Mouse (Mus musculus) spleen, adult 2 months (tissue): ENCODE results near the gene Prr19. TPM values are rescaled to one million over a fixed set of nuclear protein-coding genes. Genes with fewer than 3 reads are reported as not detected.
"Not testable (repeated sequence)": the region's sequence is repeated elsewhere in the genome, so short reads cannot be mapped to it uniquely, and the experiment has no call there.

Experiments used
- DNase-seq, 2 experiments: peaks; one replicate each; pipeline versions ENCODE4 v3.0.0 to v3.0.0-alpha.2; 2012 to 2021; ENCODE audit warnings: low spot score in 2 of 2, low read depth in 1 of 2
- H3K27ac ChIP-seq: fragments of 200-500 bp; 2 replicates; pipeline ENCODE4 v1.5.1; 2012; ENCODE audit warnings: low read length, inconsistent platforms; ENCODE audit not compliant: insufficient read depth
- H3K27me3 ChIP-seq: fragments of 200-500 bp; 2 replicates; pipeline ENCODE4 v1.6.1; 2012; ENCODE audit warnings: mild to moderate bottlenecking, moderate library complexity, low read length, inconsistent platforms; ENCODE audit not compliant: control insufficient read depth, insufficient read depth
- H3K36me3 ChIP-seq: fragments of 200-500 bp; 2 replicates; pipeline ENCODE4 v1.6.1; 2012; ENCODE audit warnings: mild to moderate bottlenecking, low read length, inconsistent platforms; ENCODE audit not compliant: control insufficient read depth, insufficient read depth
- H3K4me1 ChIP-seq: fragments of 200-500 bp; 2 replicates; pipeline ENCODE4 v1.6.1; 2011; ENCODE audit warnings: inconsistent platforms; ENCODE audit not compliant: control insufficient read depth, insufficient read depth, insufficient read length
- H3K4me3 ChIP-seq: fragments of 200-500 bp; 2 replicates; pipeline ENCODE4 v1.5.1; 2011; ENCODE audit warnings: mild to moderate bottlenecking, inconsistent platforms; ENCODE audit not compliant: insufficient read depth, insufficient read length; ENCODE audit errors: extremely low read depth
- CTCF ChIP-seq: fragments of 200-500 bp; IDR thresholded peaks from 2 replicates; pipeline ENCODE4 v1.5.1; 2011; ENCODE audit warnings: mild to moderate bottlenecking, inconsistent platforms; ENCODE audit not compliant: insufficient read depth, insufficient read length, insufficient replicate concordance; ENCODE audit errors: extremely low read depth
- POLR2A ChIP-seq: fragments of 200-500 bp; IDR thresholded peaks from 2 replicates; pipeline ENCODE4 v1.6.1; 2011; ENCODE audit warnings: low read depth, low read length, inconsistent platforms
- whole genome bisulfite sequencing: fragments of 180-500 bp; shearing (Covaris S2); methylation state at CpG from one replicate; pipeline ENCODE4 v1.1.7; 2018; 5-methylcytosine and 5-hydroxymethylcytosine counted together
- polyA plus RNA-seq: library from polyadenylated mRNA; depleted of rRNA; stranded (reverse); fragments of >200 nt; gene quantifications from 2 replicates; pipeline ENCODE4 v1.2.3, GENCODE M21; 2012; rRNA removed

Gene Prr19
- 0.07 TPM in 1 of 2 replicates, not detected in the other for polyA plus RNA-seq

- no peak within 1 kb of the TSS for H3K27ac ChIP-seq
- peaks cover 6% of the 10 kb centered on the region; the same call in 1 of the 2 replicates for H3K27me3 ChIP-seq
- H3K36me3 ChIP-seq: no peaks in the 10 kb centered on the region
- 79% methylated on average over 19 of the region's 19 CpGs for WGBS
- peaks cover 10% of the 10 kb centered on the region for H3K4me1 ChIP-seq
- no peak for DNase-seq
- TF ChIP-seq POLR2A (no peak), CTCF (no peak)
- H3K4me3 ChIP-seq: no peak within 1 kb of the TSS
Measured at GRCm38 (mm10) chr7:25301063-25301462, at the start of gene Prr19. TSS of gene Prr19 (plus strand) at chr7:25301411.

- TF ChIP-seq POLR2A (no peak), CTCF (no peak)
- Histone ChIP-seq H3K27ac (0 out of 2 replicates have a peak overlapping the region, but pooled peaks have one; percentile 34), H3K4me1 (peaks cover 11% of the 10 kb centered on the region; the same call in 1 of the 2 replicates), H3K4me3 (no peak overlapping the region), H3K27me3 (no peaks in the 10 kb centered on the region), H3K36me3 (no peaks in the 10 kb centered on the region)
- DNase-seq: no peak
- 51% methylated on average over 8 of the region's 8 CpGs for WGBS
Measured at GRCm38 (mm10) chr7:25251822-25252221, 49.4 kb upstream of the Prr19 start.

- peaks cover under 1% of the 10 kb centered on the region; the same call in 1 of the 2 replicates for H3K4me1 ChIP-seq
- no peaks in the 10 kb centered on the region for H3K27me3 ChIP-seq
- DNase-seq: no peak
- no peak overlapping the region for H3K27ac ChIP-seq
- no peaks in the 10 kb centered on the region for H3K36me3 ChIP-seq
- WGBS: 86% methylated on average over 1 of the region's 1 CpGs
- TF ChIP-seq POLR2A (no peak), CTCF (no peak)
- no peak overlapping the region for H3K4me3 ChIP-seq
Measured at GRCm38 (mm10) chr7:25261896-25262295, 39.3 kb upstream of the Prr19 start.

GRCm38 (mm10) chr7:25263968-25264870, 37.0 kb upstream of the Prr19 start:
- 86% methylated on average over 17 of the region's 17 CpGs for WGBS
- no peak for DNase-seq

GRCm38 (mm10) chr7:25265743-25266142, 35.5 kb upstream of the Prr19 start:
- not testable (repeated sequence) for H3K27me3 ChIP-seq, DNase-seq, H3K36me3 ChIP-seq, H3K27ac ChIP-seq, H3K4me3 ChIP-seq
- 76% methylated on average over 5 of the region's 5 CpGs for WGBS
- H3K4me1 ChIP-seq: peaks cover 16% of the 10 kb centered on the region

More at GRCm38 (mm10) chr7:25263968-25264870, 37.0 kb upstream of the Prr19 start:
- Histone ChIP-seq H3K27me3 (no peaks in the 10 kb centered on the region), H3K36me3 (no peaks in the 10 kb centered on the region), H3K4me1 (peaks cover 3% of the 10 kb centered on the region; the same call in 1 of the 2 replicates), H3K27ac (no peak overlapping the region), H3K4me3 (no peak overlapping the region)
- TF ChIP-seq CTCF (no peak), POLR2A (no peak)

GRCm38 (mm10) chr7:25266180-25266962, 34.8 kb upstream of the Prr19 start:
- Histone ChIP-seq H3K36me3 (peaks cover 3% of the 10 kb centered on the region; the same call in 1 of the 2 replicates), H3K4me3 (no peak overlapping the region), H3K27ac (no peak overlapping the region), H3K4me1 (peaks cover 23% of the 10 kb centered on the region), H3K27me3 (no peaks in the 10 kb centered on the region)
- WGBS: 87% methylated on average over 8 of the region's 8 CpGs
- TF ChIP-seq POLR2A (no peak), CTCF (no peak)
- DNase-seq: no peak
